Mouse (Mus musculus): ENCODE data around the gene Plekhg2.
A peak's percentile ranks its signal among the peaks of the same experiment; 100 is the strongest.

Plekhg2 gene

DNA sequence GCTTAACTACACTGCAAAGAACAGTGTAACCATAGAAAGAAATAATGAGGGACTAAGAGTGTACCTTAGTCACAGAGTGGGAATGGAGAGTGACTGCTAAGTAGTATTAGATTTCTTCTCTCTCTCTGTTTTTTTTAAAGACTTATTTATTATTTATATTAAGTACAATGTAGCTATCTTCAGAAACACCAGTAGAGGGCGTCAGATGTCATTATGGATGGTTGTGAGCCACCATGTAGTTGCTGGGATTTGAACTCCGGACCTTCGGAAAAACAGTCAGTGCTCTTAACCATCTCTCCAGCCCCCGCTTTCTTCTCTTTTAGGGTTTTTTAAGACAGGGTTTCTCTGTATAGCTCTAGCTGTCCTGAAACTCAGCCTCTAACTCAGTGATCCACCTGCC lies 45.9 kb downstream of the Plekhg2 start:
- DNase-seq, result no peak

DNA sequence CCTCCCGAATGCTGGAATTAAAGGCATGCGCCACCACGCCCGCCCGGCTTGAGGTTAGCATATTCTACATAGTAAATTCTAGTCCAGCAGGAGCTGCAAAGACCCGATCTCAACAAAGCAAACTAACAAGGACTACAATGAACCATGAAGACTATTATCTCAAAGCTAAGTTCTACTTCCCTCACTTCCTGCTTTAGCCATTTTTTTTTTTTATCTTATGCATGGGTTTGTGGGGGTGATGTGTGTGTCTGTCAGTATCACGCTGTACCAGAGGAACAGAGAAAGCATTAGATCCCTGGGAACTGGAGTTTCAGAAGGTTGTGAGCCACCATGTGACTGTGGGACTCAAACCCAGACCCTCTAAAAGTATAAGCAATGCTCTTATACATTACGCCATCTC lies 47.1 kb downstream of the Plekhg2 start:
- no peak for DNase-seq

GRCm38 (mm10) chr7:28321974-28322720 lies 50.3 kb downstream of the Plekhg2 start:
- no peak for DNase-seq

DNA sequence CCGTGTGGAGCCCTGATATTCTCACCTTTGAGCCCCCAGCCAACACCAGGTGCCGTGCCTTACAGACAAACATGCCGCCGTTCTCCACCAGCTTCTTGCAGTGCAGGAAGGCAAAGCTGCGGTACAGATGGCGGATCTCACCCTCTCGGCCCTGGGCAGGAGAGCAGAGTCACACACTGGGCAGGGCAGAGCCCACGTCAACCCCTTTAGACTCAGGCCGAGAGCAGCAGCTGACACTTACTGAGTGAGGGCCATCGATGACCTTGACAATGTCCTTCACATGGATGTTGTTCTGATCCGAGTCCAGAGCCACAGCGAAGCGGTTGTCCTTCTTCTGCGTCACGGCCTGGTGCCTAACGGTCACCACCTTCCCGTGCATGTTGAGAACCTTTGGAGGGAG lies 53.7 kb downstream of the Plekhg2 start:
- no peak for DNase-seq

GRCm38 (mm10) chr7:28318036-28318435 lies 54.4 kb downstream of the Plekhg2 start:
- no peak for DNase-seq

- peak; percentile 98 for DNase-seq
Observed at GRCm38 (mm10) chr7:28311926-28312543, 60.4 kb downstream of the Plekhg2 start, which contains the start of gene Timm50. TSS of gene Timm50 (minus strand) at chr7:28312072.

DNA sequence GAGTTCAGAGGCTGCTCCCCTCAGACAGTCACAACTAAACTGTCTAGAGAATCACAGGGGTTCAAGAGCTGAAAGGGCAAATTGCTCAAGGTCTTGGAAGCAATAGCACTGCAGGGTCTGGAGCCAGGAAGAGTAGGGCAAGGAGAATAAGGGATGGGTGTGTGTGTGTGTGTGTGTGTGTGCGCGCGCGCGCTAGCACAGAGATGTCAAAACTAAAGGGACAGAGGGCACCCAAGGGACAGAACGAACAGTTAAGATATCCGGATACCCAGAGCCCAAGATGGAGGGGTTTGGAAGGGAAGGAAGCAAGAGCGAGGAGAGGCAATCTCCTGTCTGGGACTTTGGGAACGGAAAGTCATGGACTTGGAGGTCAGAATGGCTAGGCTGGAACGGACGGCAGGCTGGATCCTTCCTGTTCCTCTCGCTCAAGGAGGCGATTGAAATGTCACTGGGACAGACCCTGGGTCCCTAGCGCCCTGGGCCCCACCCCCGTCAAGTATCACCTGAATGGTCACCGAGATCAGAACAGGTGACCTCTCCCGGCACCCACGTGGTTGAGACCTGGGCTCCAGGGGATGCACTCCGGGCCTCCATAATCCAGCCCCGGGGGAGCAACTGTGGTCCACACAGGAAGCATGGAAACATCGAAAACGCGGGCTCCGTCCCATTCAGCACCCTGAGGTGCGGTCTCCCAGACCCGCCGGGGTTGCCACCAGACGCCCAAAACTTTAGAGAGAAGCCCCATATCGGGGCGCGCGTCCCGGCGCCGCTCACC lies 61.1 kb downstream of the Plekhg2 start:
- DNase-seq, result no peak

DNA sequence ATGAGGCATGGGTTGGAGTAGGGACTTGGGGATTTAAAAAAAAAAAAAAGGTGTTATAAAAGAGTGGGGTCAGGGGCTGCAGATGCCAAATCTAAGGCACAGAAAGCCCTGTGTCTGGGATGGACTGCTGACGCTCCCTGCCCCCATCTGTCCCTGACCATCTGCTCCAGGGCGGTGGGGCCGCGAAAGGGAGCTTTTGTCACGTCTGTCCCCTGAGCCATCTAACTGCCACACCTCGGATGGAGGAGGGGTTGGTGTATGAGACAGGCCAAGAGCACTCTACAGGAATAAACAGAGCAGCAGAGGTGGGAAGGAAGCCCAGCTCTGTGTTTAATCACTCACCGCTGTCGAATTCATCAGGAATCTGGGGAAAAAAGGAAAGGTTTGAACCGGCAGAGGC lies 62.7 kb downstream of the Plekhg2 start:
- DNase-seq, result no peak

Measured in cerebellum, adult 9-11 months (tissue).